Mouse (Mus musculus) midbrain, embryonic 14.5 days (tissue): ENCODE results near the gene Papola. TPM values are rescaled to one million over a fixed set of nuclear protein-coding genes. Genes with fewer than 3 reads are reported as not detected.

Source experiments
- ATAC-seq: fragments of 200-750 bp; cut with Nextera tagmentation; 2 replicates; pipeline ENCODE4 v1.8.0; 2017; ENCODE audit warnings: moderate number of reproducible peaks, moderate library complexity; ENCODE audit not compliant: low FRiP score, low TSS enrichment
- DNase-seq: peaks from one replicate; pipeline ENCODE4 v3.0.0-alpha.2; 2015
- H3K27ac ChIP-seq: fragments of 300-500 bp; sonication (generic); replicated peaks from 2 replicates; pipeline ENCODE4 v1.5.1; 2014; ENCODE audit warnings: mild to moderate bottlenecking, low read depth, low read length, moderate library complexity
- H3K27me3 ChIP-seq: fragments of 300-500 bp; sonication (generic); 2 replicates; pipeline ENCODE4 v1.6.1; 2014; ENCODE audit warnings: low read length, control low read depth, mixed read lengths; ENCODE audit not compliant: control insufficient read depth, insufficient read depth
- H3K36me3 ChIP-seq: fragments of 300-500 bp; sonication (generic); 2 replicates; pipeline ENCODE4 v1.6.1; 2014; ENCODE audit warnings: low read length, control low read depth; ENCODE audit not compliant: control insufficient read depth, insufficient read depth
- H3K4me1 ChIP-seq: fragments of 300-500 bp; sonication (generic); 2 replicates; pipeline ENCODE4 v1.6.1; 2014; ENCODE audit warnings: mild to moderate bottlenecking, antibody characterized with exemption, low read length, control low read depth; ENCODE audit not compliant: control insufficient read depth, insufficient read depth
- H3K4me2 ChIP-seq: fragments of 300-500 bp; sonication (generic); 2 replicates; pipeline ENCODE4 v1.6.1; 2014; ENCODE audit warnings: mild to moderate bottlenecking, low read length, moderate library complexity
- H3K4me3 ChIP-seq: fragments of 300-500 bp; sonication (generic); replicated peaks from 2 replicates; pipeline ENCODE4 v1.5.1; 2014; ENCODE audit warnings: low read depth, low read length
- H3K9ac ChIP-seq: fragments of 300-500 bp; sonication (generic); replicated peaks from 2 replicates; pipeline ENCODE4 v1.6.1; 2014; ENCODE audit warnings: mild to moderate bottlenecking, low read length, moderate library complexity
- H3K9me3 ChIP-seq: fragments of 300-500 bp; sonication (generic); 2 replicates; pipeline ENCODE4 v1.6.1; 2016; ENCODE audit warnings: low read length, control low read depth, mixed read lengths; ENCODE audit not compliant: control insufficient read depth
- WGBS: fragments of 180-500 bp; shearing (Covaris S2); extraction: QIAGEN DNeasy Blood & Tissue Kit; methylation state at CpG from one replicate; pipeline ENCODE4 v1.1.7; 2014; 5-methylcytosine and 5-hydroxymethylcytosine counted together
- polyA plus RNA-seq: library from polyadenylated mRNA; unstranded; fragments of >200 nt; fragmentation: Nextera tagmentation; extraction: Ambion mirVana; gene quantifications from 2 replicates; pipeline ENCODE4 v1.2.1, GENCODE M21; 2014

Papola gene
- polyA plus RNA-seq, 1 experiment from 2014 or later: 169 TPM

GRCm38 (mm10) chr12:105758911-105759310 is 25.6 kb upstream of the Papola start:
- Histone ChIP-seq H3K9me3 (no peaks in the 10 kb centered on the region), H3K27me3 (no peaks in the 10 kb centered on the region), H3K4me1 (no peaks in the 10 kb centered on the region), H3K4me2 (no peak overlapping the region), H3K9ac (no peak overlapping the region), H3K36me3 (no peaks in the 10 kb centered on the region), H3K27ac (no peak overlapping the region), H3K4me3 (no peak overlapping the region)
- DNase-seq (no peak), ATAC-seq (no peak)
- 88% methylated on average over 2 of the region's 2 CpGs for WGBS

DNA sequence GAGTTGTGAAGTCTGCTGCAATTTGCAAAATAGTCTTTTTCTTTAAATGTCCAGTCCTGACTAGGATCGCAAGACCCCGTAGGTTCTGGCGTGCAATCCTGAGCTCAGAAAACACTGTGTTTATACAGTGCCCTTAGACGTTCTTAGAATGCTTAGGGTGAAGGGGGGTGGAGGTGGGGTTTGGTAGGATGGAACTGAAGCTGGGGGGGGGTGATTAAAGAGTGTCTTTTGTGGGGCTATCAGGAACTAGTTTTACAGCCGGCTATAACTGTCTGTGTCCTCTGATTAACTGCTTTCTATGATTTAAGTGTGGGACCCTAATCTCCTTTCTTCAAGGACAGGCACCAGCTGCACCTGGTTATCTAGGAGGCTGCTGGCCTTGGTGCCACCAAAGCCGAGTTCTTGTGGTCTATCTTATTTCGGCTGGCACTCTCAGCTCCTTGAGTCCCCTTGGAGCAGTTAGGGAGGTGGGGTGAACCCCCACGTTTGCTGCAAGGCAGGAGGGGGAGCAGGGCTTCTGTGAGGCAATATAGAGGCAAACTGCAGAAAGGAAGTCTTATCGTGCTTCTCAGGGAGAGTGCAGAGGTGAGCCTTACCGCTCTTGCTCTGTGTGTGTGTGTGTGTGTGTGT is 24.5 kb upstream of the Papola start:
- Histone ChIP-seq H3K9me3 (no peaks in the 10 kb centered on the region), H3K4me3 (no peak overlapping the region), H3K27me3 (no peaks in the 10 kb centered on the region), H3K4me1 (no peaks in the 10 kb centered on the region), H3K4me2 (no peak overlapping the region), H3K9ac (no peak overlapping the region), H3K36me3 (no peaks in the 10 kb centered on the region), H3K27ac (no peak overlapping the region)
- DNase-seq (no peak), ATAC-seq (no peak)
- 76% methylated on average over 10 of the region's 10 CpGs for WGBS

- H3K4me1 ChIP-seq: no peaks in the 10 kb centered on the region
- DNase-seq (peak; percentile 7), ATAC-seq (no peak)
- H3K9ac ChIP-seq: no peak overlapping the region
- H3K27me3 ChIP-seq: no peaks in the 10 kb centered on the region
- no peaks in the 10 kb centered on the region for H3K36me3 ChIP-seq
- 50% methylated on average over 11 of the region's 11 CpGs for WGBS
- no peaks in the 10 kb centered on the region for H3K9me3 ChIP-seq
- no peak overlapping the region for H3K4me3 ChIP-seq
- no peak overlapping the region for H3K27ac ChIP-seq
- no peak overlapping the region for H3K4me2 ChIP-seq
Observed at GRCm38 (mm10) chr12:105761171-105761570, 23.3 kb upstream of the Papola start.

- Histone ChIP-seq H3K27ac (no peak overlapping the region), H3K4me3 (no peak overlapping the region), H3K4me2 (no peak overlapping the region), H3K9ac (no peak overlapping the region), H3K36me3 (no peaks in the 10 kb centered on the region), H3K27me3 (no peaks in the 10 kb centered on the region), H3K9me3 (no peaks in the 10 kb centered on the region), H3K4me1 (no peaks in the 10 kb centered on the region)
- WGBS: 77% methylated on average over 3 of the region's 3 CpGs
- no peak for ATAC-seq
- no peak for DNase-seq
Observed at GRCm38 (mm10) chr12:105761629-105762028, 22.9 kb upstream of the Papola start.

- H3K9ac ChIP-seq: no peak overlapping the region
- no peaks in the 10 kb centered on the region for H3K9me3 ChIP-seq
- no peaks in the 10 kb centered on the region for H3K36me3 ChIP-seq
- DNase-seq: no peak
- no peaks in the 10 kb centered on the region for H3K4me1 ChIP-seq
- no peak for ATAC-seq
- H3K4me2 ChIP-seq: no peak overlapping the region
- 75% methylated on average over 10 of the region's 10 CpGs for WGBS
- no peaks in the 10 kb centered on the region for H3K27me3 ChIP-seq
- H3K27ac ChIP-seq: no peak overlapping the region
- H3K4me3 ChIP-seq: no peak overlapping the region
Observed at GRCm38 (mm10) chr12:105769700-105770099, 14.8 kb upstream of the Papola start.

DNA sequence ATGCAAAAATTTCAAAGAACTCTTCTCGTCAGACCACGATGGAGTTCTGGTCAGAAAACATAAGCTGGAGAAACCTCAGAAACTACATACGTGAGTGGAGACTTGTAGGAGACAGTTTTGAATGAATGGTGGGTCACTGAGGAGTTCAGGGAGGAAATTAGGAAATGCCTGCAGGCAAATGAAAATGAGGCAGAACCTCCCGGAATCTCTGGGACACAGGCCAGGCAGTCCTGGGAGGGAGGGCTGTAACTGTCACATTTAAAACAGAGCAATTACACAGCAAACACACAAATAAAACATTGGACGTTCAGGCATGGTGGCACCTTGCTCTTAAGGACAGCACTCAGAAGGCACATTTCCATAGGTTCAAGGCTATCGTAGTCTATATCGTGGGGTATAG is 9.6 kb upstream of the Papola start:
- no peak overlapping the region for H3K27ac ChIP-seq
- 90% methylated on average over 7 of the region's 7 CpGs for WGBS
- no peak overlapping the region for H3K9ac ChIP-seq
- no peak overlapping the region for H3K4me2 ChIP-seq
- no peak for DNase-seq
- no peaks in the 10 kb centered on the region for H3K4me1 ChIP-seq
- no peaks in the 10 kb centered on the region for H3K36me3 ChIP-seq
- no peak overlapping the region for H3K4me3 ChIP-seq
- no peaks in the 10 kb centered on the region for H3K9me3 ChIP-seq
- ATAC-seq: no peak
- no peaks in the 10 kb centered on the region for H3K27me3 ChIP-seq

GRCm38 (mm10) chr12:105777651-105778050 is 6.8 kb upstream of the Papola start:
- WGBS: 89% methylated on average over 4 of the region's 4 CpGs
- no peaks in the 10 kb centered on the region for H3K27me3 ChIP-seq
- H3K9ac ChIP-seq: no peak overlapping the region
- no peak overlapping the region for H3K4me3 ChIP-seq
- H3K4me1 ChIP-seq: no peaks in the 10 kb centered on the region
- no peaks in the 10 kb centered on the region for H3K36me3 ChIP-seq
- no peaks in the 10 kb centered on the region for H3K9me3 ChIP-seq
- DNase-seq (no peak), ATAC-seq (no peak)
- no peak overlapping the region for H3K4me2 ChIP-seq
- no peak overlapping the region for H3K27ac ChIP-seq

DNA sequence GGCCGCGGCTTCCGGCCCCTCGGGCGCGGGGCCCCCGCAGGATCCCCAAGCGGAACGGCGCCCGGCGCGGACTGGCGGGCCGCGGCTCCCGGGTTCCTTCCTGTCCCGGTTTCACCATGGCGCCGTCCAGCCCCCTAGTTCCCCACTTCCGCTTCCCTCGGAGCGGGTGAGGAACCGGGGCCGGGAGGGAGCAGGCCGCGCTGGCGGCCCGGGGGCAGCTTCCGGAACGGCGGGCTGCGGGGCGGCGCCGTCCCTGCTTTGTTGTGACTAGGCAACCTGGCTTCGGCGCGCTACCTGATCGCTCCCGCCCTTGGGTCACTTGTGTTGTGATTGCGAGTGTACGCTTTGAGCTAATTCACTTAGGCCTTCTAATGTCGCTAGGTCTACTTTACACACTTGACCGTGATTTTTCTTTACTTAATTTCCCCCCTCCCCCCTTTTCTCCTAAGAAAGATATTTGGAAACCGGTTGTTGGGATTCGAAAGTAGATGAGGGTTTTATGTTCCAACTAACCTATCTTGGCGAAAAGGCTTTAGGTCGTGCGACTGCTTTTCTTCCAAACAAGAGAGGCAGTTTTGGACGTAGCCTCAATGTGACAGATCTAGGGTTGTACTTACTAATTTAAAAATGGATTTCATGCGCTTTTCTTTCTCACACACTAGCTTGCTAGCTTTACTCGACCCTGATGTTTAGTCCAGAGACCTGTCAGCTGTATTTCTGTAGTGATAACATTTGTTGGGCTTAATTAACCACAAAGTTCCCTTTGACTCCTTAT is 693 bp downstream of the Papola start:
- Histone ChIP-seq H3K4me3 (peak overlapping the region; percentile 82), H3K27me3 (no peaks in the 10 kb centered on the region), H3K27ac (peak overlapping the region; percentile 95), H3K9ac (peak overlapping the region; percentile 83), H3K4me1 (peaks cover 11% of the 10 kb centered on the region), H3K36me3 (no peaks in the 10 kb centered on the region), H3K9me3 (no peaks in the 10 kb centered on the region), H3K4me2 (peak overlapping the region; percentile 59)
- WGBS: under 1% methylated on average over 53 of the region's 53 CpGs
- peak; percentile 63 for ATAC-seq
- peak; percentile 72 for DNase-seq

- WGBS: 80% methylated on average over 1 of the region's 1 CpGs
- peaks cover 11% of the 10 kb centered on the region for H3K4me1 ChIP-seq
- ATAC-seq: no peak
- peak overlapping the region; percentile 83; the same call in 1 of the 2 replicates for H3K9ac ChIP-seq
- no peaks in the 10 kb centered on the region for H3K27me3 ChIP-seq
- peak overlapping the region; percentile 82 for H3K4me3 ChIP-seq
- no peaks in the 10 kb centered on the region for H3K9me3 ChIP-seq
- H3K27ac ChIP-seq: no peak overlapping the region
- H3K36me3 ChIP-seq: no peaks in the 10 kb centered on the region
- peak overlapping the region; percentile 59 for H3K4me2 ChIP-seq
- no peak for DNase-seq
Observed at GRCm38 (mm10) chr12:105786113-105786512, 1.6 kb downstream of the Papola start.
